Mouse (Mus musculus): ENCODE results near the gene Zswim1. TPM values are rescaled to one million over a fixed set of nuclear protein-coding genes. Genes with fewer than 3 reads are reported as not detected.
"Not testable (repeated sequence)": the region's sequence is repeated elsewhere in the genome, so short reads cannot be mapped to it uniquely, and the experiment has no call there.

The Zswim1 gene
- total and polyA plus RNA-seq, 2 experiments from 2014 or later: 25.1 to 35.3 TPM

GRCm38 (mm10) chr2:164861094-164861493 lies 38.6 kb downstream of the Zswim1 start:
- TF ChIP-seq CTCF (IDR thresholded peaks at IDR 0.05): no peak
- DNase-seq (ENCODE audit: low spot score): no peak
- 0 out of 2 replicates have a peak, but pooled peaks cover 3% of the 10 kb centered on the region for H3K4me1 ChIP-seq (ENCODE audit: insufficient read depth, low read length)
- H3K27me3 ChIP-seq (ENCODE audit: insufficient read depth, low read length): peaks cover 22% of the 10 kb centered on the region
- WGBS: 79% methylated on average over 4 of the region's 4 CpGs
- no peak overlapping the region for H3K9ac ChIP-seq (replicated peaks; ENCODE audit: low read length, poor library complexity, severe bottlenecking)
- H3K9me3 ChIP-seq (ENCODE audit: low read length): no peaks in the 10 kb centered on the region
- no peaks in the 10 kb centered on the region for H3K36me3 ChIP-seq (ENCODE audit: insufficient read depth, low read length)
- H3K27ac ChIP-seq (ENCODE audit: low read depth, low read length): no peak overlapping the region
- ATAC-seq (ENCODE audit: low FRiP score): no peak
- H3K4me3 ChIP-seq (ENCODE audit: low read depth, low read length): no peak overlapping the region
- no peak overlapping the region for H3K4me2 ChIP-seq (ENCODE audit: low read depth, low read length, poor library complexity, severe bottlenecking)

- H3K4me2 ChIP-seq (ENCODE audit: low read depth, low read length, poor library complexity, severe bottlenecking): no peak overlapping the region
- H3K27me3 ChIP-seq (ENCODE audit: insufficient read depth, low read length): peaks cover 15% of the 10 kb centered on the region
- 0 out of 2 replicates have a peak overlapping the region, but pooled peaks have one; percentile 18 for H3K27ac ChIP-seq (ENCODE audit: low read depth, low read length)
- peak; percentile 62; the same call in 1 of the 2 replicates for ATAC-seq (ENCODE audit: low FRiP score)
- H3K9me3 ChIP-seq (ENCODE audit: low read length): no peaks in the 10 kb centered on the region
- H3K4me3 ChIP-seq (ENCODE audit: low read depth, low read length): no peak overlapping the region
- WGBS: 38% methylated on average over 9 of the region's 9 CpGs
- H3K36me3 ChIP-seq (ENCODE audit: insufficient read depth, low read length): no peaks in the 10 kb centered on the region
- no peak overlapping the region for H3K9ac ChIP-seq (replicated peaks; ENCODE audit: low read length, poor library complexity, severe bottlenecking)
- TF ChIP-seq CTCF (IDR thresholded peaks at IDR 0.05): no peak
- 0 out of 2 replicates have a peak, but pooled peaks cover 1% of the 10 kb centered on the region for H3K4me1 ChIP-seq (ENCODE audit: insufficient read depth, low read length)
- peak; percentile 84 for DNase-seq (ENCODE audit: low spot score)
Measured at GRCm38 (mm10) chr2:164862179-164862861, 39.8 kb downstream of the Zswim1 start.

GRCm38 (mm10) chr2:164863411-164863810 lies 40.9 kb downstream of the Zswim1 start:
- ATAC-seq (ENCODE audit: low FRiP score); H3K4me3 ChIP-seq (ENCODE audit: low read depth, low read length); H3K27me3 ChIP-seq (ENCODE audit: insufficient read depth, low read length); DNase-seq (ENCODE audit: low spot score); H3K9me3 ChIP-seq (ENCODE audit: low read length); H3K9ac ChIP-seq (replicated peaks; ENCODE audit: low read length, poor library complexity, severe bottlenecking); H3K27ac ChIP-seq (ENCODE audit: low read depth, low read length); H3K4me2 ChIP-seq (ENCODE audit: low read depth, low read length, poor library complexity, severe bottlenecking); H3K4me1 ChIP-seq (ENCODE audit: insufficient read depth, low read length); H3K36me3 ChIP-seq (ENCODE audit: insufficient read depth, low read length): not testable (repeated sequence)
- WGBS: 92% methylated on average over 7 of the region's 9 CpGs

- Histone ChIP-seq H3K9me3 (ENCODE audit: low read length) (no peaks in the 10 kb centered on the region), H3K4me3 (ENCODE audit: low read depth, low read length) (no peak overlapping the region), H3K27ac (ENCODE audit: low read depth, low read length) (no peak overlapping the region), H3K4me2 (ENCODE audit: low read depth, low read length, poor library complexity, severe bottlenecking) (no peak overlapping the region), H3K9ac (replicated peaks; ENCODE audit: low read length, poor library complexity, severe bottlenecking) (no peak overlapping the region), H3K27me3 (ENCODE audit: insufficient read depth, low read length) (no peaks in the 10 kb centered on the region), H3K4me1 (ENCODE audit: insufficient read depth, low read length) (no peaks in the 10 kb centered on the region), H3K36me3 (ENCODE audit: insufficient read depth, low read length) (no peaks in the 10 kb centered on the region)
- ATAC-seq (ENCODE audit: low FRiP score) (no peak), DNase-seq (ENCODE audit: low spot score) (no peak)
- no peak for TF ChIP-seq CTCF (IDR thresholded peaks at IDR 0.05)
- 90% methylated on average over 4 of the region's 4 CpGs for WGBS
Measured at GRCm38 (mm10) chr2:164864593-164864992, 42.1 kb downstream of the Zswim1 start.

DNA sequence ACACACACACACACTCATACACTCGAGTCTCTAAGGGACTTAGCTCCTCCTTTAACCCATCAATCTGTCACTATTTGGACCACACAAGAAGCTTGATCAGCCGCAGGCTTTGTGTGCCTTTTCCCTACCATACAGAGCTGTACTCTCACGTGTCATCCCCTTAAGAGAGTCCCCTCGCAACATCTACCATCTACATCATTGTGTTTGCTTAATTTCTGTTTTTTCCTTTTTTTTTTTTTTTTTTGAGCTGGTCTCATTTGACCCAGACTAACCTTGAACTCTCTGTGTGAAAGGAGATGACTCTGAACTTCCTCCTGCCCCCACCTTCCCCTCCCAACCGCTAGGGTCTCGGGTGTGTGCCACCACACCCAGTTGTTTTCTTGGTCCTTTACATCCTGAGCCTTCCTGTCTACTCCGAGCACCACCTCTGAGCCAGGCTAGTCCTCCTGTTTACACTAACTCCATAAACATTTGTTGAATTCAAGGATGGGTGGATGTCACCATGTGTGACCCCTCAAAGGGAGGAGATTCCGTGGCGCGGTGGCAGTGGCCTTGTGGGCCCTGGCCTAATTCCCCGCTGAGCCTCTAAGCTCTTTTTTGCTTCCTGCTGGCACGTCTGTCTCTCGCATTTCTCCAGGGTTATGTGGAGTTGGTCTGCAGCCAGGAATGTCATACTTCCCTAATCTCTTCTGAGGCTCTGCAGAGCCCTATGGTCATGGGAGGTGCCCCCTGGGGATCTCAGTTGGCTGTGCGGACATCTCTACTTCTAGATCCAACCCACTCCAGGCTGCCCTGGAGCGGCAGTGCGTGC lies 44.5 kb downstream of the Zswim1 start:
- H3K27me3 ChIP-seq (ENCODE audit: insufficient read depth, low read length): no peaks in the 10 kb centered on the region
- H3K4me3 ChIP-seq (ENCODE audit: low read depth, low read length): no peak overlapping the region
- DNase-seq (ENCODE audit: low spot score): no peak
- no peak for ATAC-seq (ENCODE audit: low FRiP score)
- H3K4me2 ChIP-seq (ENCODE audit: low read depth, low read length, poor library complexity, severe bottlenecking): no peak overlapping the region
- H3K36me3 ChIP-seq (ENCODE audit: insufficient read depth, low read length): no peaks in the 10 kb centered on the region
- no peak overlapping the region for H3K9ac ChIP-seq (replicated peaks; ENCODE audit: low read length, poor library complexity, severe bottlenecking)
- TF ChIP-seq CTCF (IDR thresholded peaks at IDR 0.05): no peak
- WGBS: 63% methylated on average over 16 of the region's 16 CpGs
- no peaks in the 10 kb centered on the region for H3K4me1 ChIP-seq (ENCODE audit: insufficient read depth, low read length)
- no peaks in the 10 kb centered on the region for H3K9me3 ChIP-seq (ENCODE audit: low read length)
- H3K27ac ChIP-seq (ENCODE audit: low read depth, low read length): no peak overlapping the region

DNA sequence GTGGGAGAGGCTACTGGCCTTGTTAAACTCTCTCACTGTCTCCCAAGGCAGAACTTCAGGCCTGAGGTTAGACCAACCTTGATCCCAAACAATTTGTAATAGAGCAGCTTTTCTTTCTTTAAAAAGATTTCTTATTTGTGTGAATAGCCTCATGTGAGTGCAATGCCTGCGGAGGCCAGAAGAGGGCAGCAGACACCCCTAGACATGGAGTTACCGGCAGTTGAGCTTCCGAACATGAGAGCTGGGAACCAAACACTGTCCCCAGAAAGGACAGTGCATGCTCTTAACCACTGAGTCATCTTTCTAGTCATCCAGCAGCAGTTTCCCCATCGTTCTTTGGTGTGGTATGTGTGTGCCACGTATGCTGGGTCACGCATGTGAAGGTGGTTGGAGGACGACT lies 45.1 kb downstream of the Zswim1 start:
- ATAC-seq (ENCODE audit: low FRiP score): no peak
- H3K9ac ChIP-seq (replicated peaks; ENCODE audit: low read length, poor library complexity, severe bottlenecking): no peak overlapping the region
- peak; percentile 50 for TF ChIP-seq CTCF (IDR thresholded peaks at IDR 0.05)
- no peak for DNase-seq (ENCODE audit: low spot score)
- no peaks in the 10 kb centered on the region for H3K9me3 ChIP-seq (ENCODE audit: low read length)
- 95% methylated on average over 7 of the region's 7 CpGs for WGBS
- H3K4me2 ChIP-seq (ENCODE audit: low read depth, low read length, poor library complexity, severe bottlenecking): no peak overlapping the region
- H3K27ac ChIP-seq (ENCODE audit: low read depth, low read length): no peak overlapping the region
- no peaks in the 10 kb centered on the region for H3K36me3 ChIP-seq (ENCODE audit: insufficient read depth, low read length)
- no peaks in the 10 kb centered on the region for H3K27me3 ChIP-seq (ENCODE audit: insufficient read depth, low read length)
- H3K4me3 ChIP-seq (ENCODE audit: low read depth, low read length): no peak overlapping the region
- no peaks in the 10 kb centered on the region for H3K4me1 ChIP-seq (ENCODE audit: insufficient read depth, low read length)
